Mouse (Mus musculus): ENCODE results near the gene Ushbp1. TPM values are rescaled to one million over a fixed set of nuclear protein-coding genes. Genes with fewer than 3 reads are reported as not detected.

The Ushbp1 gene
- polyA plus RNA-seq, 1 experiment from 2014 or later, result 5.6 TPM

GRCm38 (mm10) chr8:71375581-71376422 lies 19.8 kb downstream of the Ushbp1 start:
- H3K4me3 ChIP-seq (ENCODE audit: low read depth, low read length), result peak overlapping the region; percentile 15
- peaks cover 28% of the 10 kb centered on the region for H3K4me1 ChIP-seq (ENCODE audit: insufficient read depth)
- no peak overlapping the region for H3K27ac ChIP-seq (ENCODE audit: low read depth)
- 26% methylated on average over 61 of the region's 74 CpGs for WGBS (ENCODE audit: insufficient replicate concordance)
- ATAC-seq, result peak; percentile 43
- peak overlapping the region; percentile 65 for H3K4me2 ChIP-seq (ENCODE audit: low read depth, low read length)
- H3K9ac ChIP-seq (replicated peaks), result 0 out of 2 replicates have a peak overlapping the region, but pooled peaks have one; percentile 21
- H3K9me3 ChIP-seq (ENCODE audit: low read length), result no peaks in the 10 kb centered on the region
- H3K36me3 ChIP-seq (replicated peaks; ENCODE audit: insufficient read depth, low read length), result peaks cover 30% of the 10 kb centered on the region
- peaks cover 9% of the 10 kb centered on the region for H3K27me3 ChIP-seq (ENCODE audit: insufficient read depth, low read length)
- TF ChIP-seq CTCF (IDR thresholded peaks at IDR 0.05; ENCODE audit: low read depth) (0 out of 2 replicates have a peak, but pooled peaks have one; percentile 21), EP300 (IDR thresholded peaks at IDR 0.05; ENCODE audit: low read depth) (no peak)
- DNase-seq, result peak; percentile 88

GRCm38 (mm10) chr8:71374616-71375206 lies 20.9 kb downstream of the Ushbp1 start:
- WGBS (ENCODE audit: insufficient replicate concordance), result 73% methylated on average over 17 of the region's 17 CpGs
- TF ChIP-seq EP300 (IDR thresholded peaks at IDR 0.05; ENCODE audit: low read depth), result no peak
- no peak for TF ChIP-seq CTCF (IDR thresholded peaks at IDR 0.05; ENCODE audit: low read depth)
- H3K27me3 ChIP-seq (ENCODE audit: insufficient read depth, low read length), result no peaks in the 10 kb centered on the region; the same call in 1 of the 2 replicates
- no peaks in the 10 kb centered on the region for H3K9me3 ChIP-seq (ENCODE audit: low read length)
- DNase-seq (peak; percentile 40), ATAC-seq (no peak)
- no peak overlapping the region for H3K4me3 ChIP-seq (ENCODE audit: low read depth, low read length)
- H3K27ac ChIP-seq (ENCODE audit: low read depth), result no peak overlapping the region
- H3K9ac ChIP-seq (replicated peaks), result no peak overlapping the region
- no peak overlapping the region for H3K4me2 ChIP-seq (ENCODE audit: low read depth, low read length)
- H3K4me1 ChIP-seq (ENCODE audit: insufficient read depth), result peaks cover 33% of the 10 kb centered on the region
- peaks cover 32% of the 10 kb centered on the region for H3K36me3 ChIP-seq (replicated peaks; ENCODE audit: insufficient read depth, low read length)

DNA sequence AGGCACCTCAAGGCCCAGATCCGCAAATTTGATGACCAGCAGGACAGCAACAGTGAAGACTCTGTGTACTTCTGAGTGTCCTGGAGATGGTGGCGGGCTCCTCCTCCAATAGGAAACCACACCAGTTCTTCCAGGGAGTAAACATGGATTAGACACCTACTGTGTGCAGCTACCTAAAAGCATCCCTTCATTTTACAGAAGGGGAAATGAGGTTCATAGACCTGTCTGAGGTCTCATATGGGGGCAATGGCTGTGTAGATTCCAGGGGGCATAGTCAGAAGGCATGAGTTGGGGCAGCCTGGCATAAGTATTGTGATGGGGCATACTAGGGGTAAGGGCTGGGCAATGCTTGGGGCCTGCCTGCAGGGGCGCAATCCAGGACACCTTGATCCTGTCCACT lies 22.6 kb downstream of the Ushbp1 start:
- no peak overlapping the region for H3K27ac ChIP-seq (ENCODE audit: low read depth)
- no peak for TF ChIP-seq EP300 (IDR thresholded peaks at IDR 0.05; ENCODE audit: low read depth)
- 0 out of 2 replicates have a peak, but pooled peaks have one; percentile 5 for TF ChIP-seq CTCF (IDR thresholded peaks at IDR 0.05; ENCODE audit: low read depth)
- 87% methylated on average over 3 of the region's 3 CpGs for WGBS (ENCODE audit: insufficient replicate concordance)
- no peaks in the 10 kb centered on the region for H3K27me3 ChIP-seq (ENCODE audit: insufficient read depth, low read length)
- ATAC-seq (no peak), DNase-seq (no peak)
- no peak overlapping the region for H3K4me3 ChIP-seq (ENCODE audit: low read depth, low read length)
- no peaks in the 10 kb centered on the region for H3K9me3 ChIP-seq (ENCODE audit: low read length)
- peaks cover 42% of the 10 kb centered on the region for H3K36me3 ChIP-seq (replicated peaks; ENCODE audit: insufficient read depth, low read length)
- peaks cover 30% of the 10 kb centered on the region for H3K4me1 ChIP-seq (ENCODE audit: insufficient read depth)
- no peak overlapping the region for H3K4me2 ChIP-seq (ENCODE audit: low read depth, low read length)
- no peak overlapping the region for H3K9ac ChIP-seq (replicated peaks)

GRCm38 (mm10) chr8:71372427-71372826 lies 23.2 kb downstream of the Ushbp1 start:
- Histone ChIP-seq H3K9me3 (ENCODE audit: low read length) (no peaks in the 10 kb centered on the region), H3K27ac (ENCODE audit: low read depth) (no peak overlapping the region), H3K9ac (replicated peaks) (no peak overlapping the region), H3K4me3 (ENCODE audit: low read depth, low read length) (no peak overlapping the region), H3K4me2 (ENCODE audit: low read depth, low read length) (no peak overlapping the region), H3K4me1 (ENCODE audit: insufficient read depth) (peaks cover 33% of the 10 kb centered on the region), H3K27me3 (ENCODE audit: insufficient read depth, low read length) (no peaks in the 10 kb centered on the region), H3K36me3 (replicated peaks; ENCODE audit: insufficient read depth, low read length) (peaks cover 38% of the 10 kb centered on the region)
- no peak for DNase-seq
- WGBS (ENCODE audit: insufficient replicate concordance), result 86% methylated on average over 12 of the region's 12 CpGs
- no peak for TF ChIP-seq CTCF (IDR thresholded peaks at IDR 0.05; ENCODE audit: low read depth)
- no peak for ATAC-seq

DNA sequence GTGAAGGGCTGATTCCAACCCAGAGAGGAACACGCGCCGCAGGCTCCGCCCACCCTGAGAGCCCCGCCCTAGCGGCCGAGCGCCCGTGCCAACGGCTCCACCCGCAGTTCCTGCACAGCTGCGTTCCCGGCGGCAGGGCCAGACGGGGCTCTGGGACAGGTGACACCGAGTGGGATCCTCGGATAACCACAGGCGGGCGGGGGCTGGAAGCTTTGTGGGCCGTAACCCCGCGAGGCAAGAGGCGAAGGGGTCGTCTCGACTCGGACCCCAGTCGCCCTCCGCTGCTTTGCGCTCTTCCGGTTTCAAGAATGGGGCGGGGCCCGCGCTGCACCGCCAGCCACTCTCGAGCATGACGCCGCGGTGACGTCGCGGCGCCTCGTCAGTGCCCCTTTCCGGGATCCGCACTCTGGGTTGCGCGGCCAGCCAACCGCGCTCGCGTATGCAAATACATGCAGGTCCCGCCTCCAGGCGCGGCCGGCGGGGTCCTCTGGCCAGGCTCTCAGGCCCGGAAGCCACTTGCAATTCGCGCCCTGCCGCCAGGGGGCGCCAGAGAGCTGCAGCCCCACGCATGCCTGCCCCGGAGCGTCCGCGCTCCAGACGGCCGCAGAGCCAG lies 24.3 kb downstream of the Ushbp1 start, which contains the start of gene Ocel1:
Gene Ocel1 (plus strand): TSS at position 63 of the 613 bp plus-strand sequence.
- Histone ChIP-seq H3K9ac (replicated peaks) (peak within 1 kb of the TSS; percentile 60), H3K4me2 (ENCODE audit: low read depth, low read length) (peak within 1 kb of the TSS; percentile 67), H3K27me3 (ENCODE audit: insufficient read depth, low read length) (no peaks in the 10 kb centered on the region), H3K4me3 (ENCODE audit: low read depth, low read length) (peak within 1 kb of the TSS; percentile 58), H3K36me3 (replicated peaks; ENCODE audit: insufficient read depth, low read length) (peaks cover 36% of the 10 kb centered on the region), H3K4me1 (ENCODE audit: insufficient read depth) (peaks cover 30% of the 10 kb centered on the region), H3K9me3 (ENCODE audit: low read length) (no peaks in the 10 kb centered on the region), H3K27ac (ENCODE audit: low read depth) (peak within 1 kb of the TSS; percentile 77)
- under 1% methylated on average over 67 of the region's 68 CpGs for WGBS (ENCODE audit: insufficient replicate concordance)
- DNase-seq, result peak; percentile 98
- TF ChIP-seq CTCF (IDR thresholded peaks at IDR 0.05; ENCODE audit: low read depth), result peak; percentile 100
- no peak for TF ChIP-seq EP300 (IDR thresholded peaks at IDR 0.05; ENCODE audit: low read depth)
- peak; percentile 89 for ATAC-seq

- no peak for DNase-seq
- TF ChIP-seq CTCF (IDR thresholded peaks at IDR 0.05; ENCODE audit: low read depth) (no peak), EP300 (IDR thresholded peaks at IDR 0.05; ENCODE audit: low read depth) (no peak)
- ATAC-seq, result no peak
- Histone ChIP-seq H3K9me3 (ENCODE audit: low read length) (no peaks in the 10 kb centered on the region), H3K9ac (replicated peaks) (peak overlapping the region; percentile 60), H3K4me3 (ENCODE audit: low read depth, low read length) (peak overlapping the region; percentile 58), H3K4me2 (ENCODE audit: low read depth, low read length) (peak overlapping the region; percentile 67), H3K27me3 (ENCODE audit: insufficient read depth, low read length) (no peaks in the 10 kb centered on the region), H3K36me3 (replicated peaks; ENCODE audit: insufficient read depth, low read length) (peaks cover 36% of the 10 kb centered on the region), H3K27ac (ENCODE audit: low read depth) (peak overlapping the region; percentile 77), H3K4me1 (ENCODE audit: insufficient read depth) (peaks cover 27% of the 10 kb centered on the region)
- WGBS (ENCODE audit: insufficient replicate concordance), result 8% methylated on average over 5 of the region's 5 CpGs
Observed at GRCm38 (mm10) chr8:71370711-71371235, 24.8 kb downstream of the Ushbp1 start.

All from liver, postnatal 0 days (tissue).